Mouse (Mus musculus) common myeloid progenitor, adult 5-6 weeks (primary cell): Measurements from ENCODE around the gene Cenpa. TPM values are rescaled to one million over a fixed set of nuclear protein-coding genes. Genes with fewer than 3 reads are reported as not detected.

Experiments
- ATAC-seq: replicated peaks from 2 replicates; pipeline ENCODE4 v1.8.0; 2016; ENCODE audit warnings: low read depth, mild to moderate bottlenecking, moderate TSS enrichment, inconsistent platforms; ENCODE audit not compliant: poor library complexity, severe bottlenecking
- total RNA-seq: library from RNA; stranded (forward); fragments of 200-1000, 187-1606 nt; gene quantifications from 2 replicates; pipeline ENCODE4 v1.2.3, GENCODE M21; 2017

Cenpa gene
- total RNA-seq, 1 experiment from 2014 or later: 107 TPM

DNA sequence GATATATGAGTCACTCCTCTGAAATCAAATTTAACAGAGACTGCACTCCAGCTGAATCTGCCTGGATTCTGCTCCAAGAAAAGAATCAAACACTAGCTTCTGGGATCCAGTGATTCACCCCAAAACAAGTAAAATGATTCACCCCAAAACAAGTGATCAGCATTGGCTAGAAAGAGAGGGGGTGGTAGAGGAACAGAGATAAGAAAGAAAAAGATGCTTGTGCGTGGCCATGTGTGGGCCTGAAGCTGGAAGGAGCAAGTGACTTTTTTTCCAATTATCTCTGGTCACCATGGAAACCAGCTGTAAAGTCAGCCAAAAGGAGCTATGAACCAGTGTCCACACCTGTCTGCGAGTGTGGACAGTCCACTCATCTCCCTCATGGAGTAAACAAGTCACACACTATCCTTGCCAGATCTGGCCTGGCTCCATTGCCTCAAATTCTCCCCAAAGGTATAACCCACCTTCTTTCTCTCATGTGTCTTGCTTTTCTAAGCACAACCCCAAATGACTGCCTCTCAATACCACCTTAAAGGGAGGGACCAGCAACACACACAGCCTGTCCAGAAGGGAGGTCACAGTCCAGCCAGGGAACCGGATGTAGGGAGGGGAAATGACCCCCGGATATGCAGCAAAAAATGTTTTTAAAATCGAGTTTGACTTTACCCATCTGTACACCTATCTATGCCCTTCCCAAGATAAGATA, 22.9 kb upstream of the Cenpa start:
- ATAC-seq: no peak

DNA sequence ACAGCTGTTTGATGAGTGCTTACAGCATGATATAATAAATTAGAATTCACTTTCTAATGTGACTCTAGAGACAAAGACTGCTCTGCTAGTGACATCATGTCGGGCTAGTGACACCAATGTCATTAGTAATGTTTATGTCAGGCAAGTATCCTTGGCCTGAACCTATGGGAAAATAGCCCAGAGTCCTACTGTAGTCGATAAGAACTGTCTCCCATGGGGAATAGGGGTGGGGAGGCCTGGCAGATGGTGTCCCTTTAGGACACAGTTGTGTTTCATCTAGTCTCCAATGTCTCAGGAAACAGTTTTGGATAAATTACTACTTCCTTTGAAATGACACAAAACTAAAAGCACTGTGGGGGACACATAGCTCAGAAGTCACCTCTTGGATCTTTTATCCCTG, 20.5 kb upstream of the Cenpa start:
- no peak for ATAC-seq

DNA sequence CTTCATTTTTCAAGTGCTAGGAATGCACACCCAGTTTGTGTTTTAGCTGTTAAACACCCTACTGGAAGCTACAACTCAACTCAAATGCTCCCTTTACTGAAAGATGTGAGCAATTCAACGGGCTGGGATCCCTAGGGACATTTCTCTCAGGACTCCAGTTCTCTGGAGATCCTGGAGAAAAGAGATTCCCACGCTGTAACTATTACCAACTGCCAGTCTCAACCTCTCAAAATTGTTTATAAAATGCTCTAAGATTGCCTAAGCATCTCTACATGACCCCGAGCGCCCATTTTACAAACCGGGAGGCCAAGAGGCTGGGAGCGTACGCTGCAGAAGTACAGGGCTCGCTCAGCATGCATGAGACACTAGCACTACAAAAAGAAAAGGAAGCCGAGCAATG, 19.2 kb upstream of the Cenpa start:
- ATAC-seq: no peak

DNA sequence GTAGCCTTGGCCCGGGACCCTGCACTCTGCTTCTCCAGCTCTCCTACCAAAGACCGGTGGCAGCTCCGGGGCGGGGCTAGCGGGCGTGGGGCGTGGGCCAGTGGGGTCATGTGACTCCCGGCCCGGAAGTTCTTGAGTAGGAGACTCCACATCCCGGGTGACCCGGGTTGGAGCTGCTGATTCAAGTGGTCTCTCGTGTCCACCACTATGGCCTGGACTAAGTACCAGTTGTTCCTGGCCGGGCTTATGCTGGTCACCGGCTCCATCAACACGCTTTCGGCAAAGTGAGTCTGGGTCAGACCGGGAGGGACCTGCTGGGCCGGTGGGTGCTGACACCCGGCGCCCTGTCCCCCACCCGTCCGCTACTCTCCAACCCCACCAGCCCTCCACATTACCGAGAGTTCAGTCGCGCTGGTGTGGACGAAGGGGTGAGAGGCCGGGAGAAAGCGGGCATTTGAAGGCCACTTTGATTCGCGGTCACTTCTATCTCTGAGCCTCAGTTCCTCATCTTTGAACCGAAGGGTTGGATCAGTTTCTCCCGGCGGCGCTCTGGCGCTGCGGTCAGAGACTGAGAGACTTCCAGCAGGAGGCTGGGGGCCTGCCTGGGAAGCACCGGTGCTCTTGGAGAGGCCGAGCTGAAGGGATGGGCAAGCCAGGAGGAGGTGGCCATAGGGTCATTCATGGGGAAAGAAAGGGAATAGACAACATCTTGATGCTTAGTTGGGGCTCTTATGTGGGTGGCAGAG, 18.6 kb upstream of the Cenpa start, which contains the start of gene Slc35f6:
TSS of gene Slc35f6 (plus strand) at position 119 of the 746 bp plus-strand sequence.
- peak; percentile 80 for ATAC-seq

DNA sequence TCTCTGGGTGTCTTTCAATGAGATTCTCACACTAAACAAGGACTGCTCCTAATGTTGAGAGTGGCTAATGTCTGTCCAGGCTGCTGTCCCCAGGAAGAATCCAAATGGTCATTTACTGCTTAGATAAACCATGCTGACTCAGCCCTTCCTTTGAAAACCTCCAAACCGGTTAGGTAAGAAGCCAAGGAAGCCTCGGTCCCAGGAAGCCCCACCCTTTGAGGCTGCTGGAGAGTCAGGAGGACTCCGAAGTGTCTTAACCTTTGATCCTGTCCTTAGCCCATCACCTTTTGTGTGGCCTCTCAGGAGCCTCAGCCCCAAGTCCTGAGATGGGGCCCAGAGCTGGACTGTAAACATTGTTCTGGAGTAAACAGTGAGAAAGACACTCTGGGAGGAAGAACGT, 17.0 kb upstream of the Cenpa start:
- ATAC-seq: no peak

DNA sequence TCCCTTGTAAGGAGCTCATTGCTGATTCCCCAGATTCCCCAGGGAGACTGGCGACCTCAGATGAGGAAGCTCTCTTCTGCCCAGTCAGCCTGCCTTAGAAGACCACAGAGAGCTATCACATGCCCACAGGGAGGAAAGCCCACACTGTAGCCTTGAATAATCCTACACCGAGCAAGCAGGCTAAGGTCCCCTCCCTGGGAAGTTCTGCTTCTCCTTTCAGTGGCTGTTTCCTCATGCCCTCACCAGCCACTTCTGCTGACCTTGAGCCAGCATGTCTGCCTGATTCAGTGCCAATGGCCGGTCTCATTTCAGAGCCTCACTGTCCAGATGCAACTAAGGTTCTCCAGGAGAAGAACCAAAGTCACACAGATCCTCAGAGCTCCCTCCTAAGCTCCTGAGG, 15.8 kb upstream of the Cenpa start:
- peak; percentile 67 for ATAC-seq

DNA sequence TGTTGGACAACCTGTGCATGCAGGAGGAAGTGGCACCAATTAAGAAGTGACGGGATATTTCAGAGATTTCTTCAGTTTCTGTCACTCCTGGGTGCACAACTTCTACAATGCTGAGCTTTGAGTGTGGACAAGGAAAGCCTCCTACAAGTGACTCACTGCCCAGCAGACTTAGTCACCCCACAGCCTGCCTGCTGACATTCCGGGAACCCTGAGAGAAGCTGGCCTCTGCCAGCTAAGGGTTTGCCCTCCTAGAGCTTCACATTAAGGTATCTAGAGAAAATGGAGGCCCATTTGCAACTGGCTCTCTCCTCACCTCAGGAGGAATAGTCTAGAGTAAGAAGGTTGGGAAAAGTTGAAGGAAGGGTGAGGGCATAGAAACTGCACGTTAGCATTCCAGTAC, 15.0 kb upstream of the Cenpa start:
- ATAC-seq: no peak

DNA sequence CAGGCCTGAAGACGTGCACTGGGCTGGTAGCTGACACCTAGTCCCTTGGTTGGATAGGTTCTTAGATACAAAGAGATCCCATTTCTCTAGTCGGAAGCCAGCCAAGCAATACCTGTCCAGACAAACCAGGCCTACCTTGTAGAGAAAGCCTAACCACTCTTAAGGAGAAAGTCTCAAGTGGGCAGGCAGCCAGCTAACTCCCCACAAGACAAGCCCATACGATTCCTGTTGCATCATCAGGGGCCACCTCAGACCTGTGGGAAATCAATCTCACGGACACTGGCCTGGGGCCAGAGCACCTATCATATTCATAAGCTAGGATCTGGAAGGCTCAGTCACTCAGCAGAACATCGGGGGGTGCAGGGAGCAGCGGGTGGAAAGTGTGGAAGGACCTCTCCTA, 13.3 kb upstream of the Cenpa start:
- no peak for ATAC-seq

DNA sequence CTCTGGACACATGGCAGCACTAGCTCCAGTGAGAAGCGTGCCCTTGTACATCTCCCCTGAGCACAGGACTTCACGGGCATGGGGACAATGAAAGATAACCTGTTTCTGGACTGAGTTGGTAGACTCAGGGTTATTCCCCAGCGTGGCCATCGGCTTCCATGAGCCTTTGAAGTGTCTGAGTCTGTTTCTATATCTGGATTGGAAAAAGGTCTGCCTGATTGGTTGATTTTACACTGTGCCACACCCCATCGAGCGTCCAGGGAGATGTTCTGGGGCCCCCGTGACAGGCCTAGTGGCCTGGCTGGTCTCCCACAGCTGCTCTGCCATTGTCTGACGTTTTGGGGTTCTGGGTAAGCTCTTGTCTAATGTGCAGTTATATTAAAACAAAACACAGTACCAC, 11.5 kb upstream of the Cenpa start:
- ATAC-seq: no peak

DNA sequence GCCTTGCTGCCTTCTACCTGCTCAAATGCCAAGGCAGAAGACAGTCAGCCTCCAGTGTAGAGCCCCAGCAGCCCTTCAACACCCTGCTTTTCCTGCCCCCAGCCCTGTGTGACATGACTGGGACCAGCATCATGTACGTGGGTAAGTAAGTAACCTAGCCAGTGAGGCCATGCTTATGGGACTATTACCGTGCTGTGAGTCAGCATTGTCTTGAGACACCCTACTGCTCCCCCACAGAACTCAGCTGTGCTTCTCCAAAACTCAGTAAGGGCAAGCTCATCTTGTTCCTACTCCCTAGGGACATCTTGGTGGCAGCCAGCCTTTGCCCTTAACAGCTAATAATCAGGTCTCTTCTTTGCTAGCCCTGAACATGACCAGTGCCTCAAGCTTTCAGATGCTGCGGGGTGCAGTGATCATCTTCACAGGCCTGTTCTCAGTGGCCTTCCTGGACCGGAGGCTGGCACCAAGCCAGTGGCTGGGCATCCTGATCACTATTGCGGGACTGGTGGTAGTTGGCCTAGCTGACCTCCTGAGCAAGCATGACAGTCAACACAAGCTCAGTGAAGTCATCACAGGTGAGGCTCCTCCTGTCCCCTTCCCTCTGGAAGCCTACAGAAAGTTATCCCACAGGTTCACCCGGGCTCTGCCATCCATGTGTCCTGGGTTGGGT, 10.9 kb upstream of the Cenpa start:
- no peak for ATAC-seq

DNA sequence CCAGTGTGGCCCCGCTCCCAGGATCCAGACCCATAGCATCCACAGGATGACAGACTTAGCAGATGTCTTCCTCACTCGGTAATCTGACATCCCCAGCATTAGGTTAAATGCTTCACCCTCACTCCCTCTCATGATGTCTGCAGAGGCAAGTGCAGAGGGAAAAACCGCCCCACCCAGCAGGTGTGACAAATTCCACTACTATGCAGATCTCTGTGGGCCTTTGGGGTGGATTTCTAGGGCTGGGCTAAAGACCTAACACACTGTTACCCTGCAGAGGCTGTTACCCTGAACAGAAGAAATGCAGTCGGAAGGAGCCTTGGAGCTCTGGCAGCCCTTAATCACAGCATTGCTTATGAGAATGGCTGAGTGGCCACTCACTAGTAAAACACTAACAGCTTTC, 7.5 kb upstream of the Cenpa start:
- no peak for ATAC-seq

DNA sequence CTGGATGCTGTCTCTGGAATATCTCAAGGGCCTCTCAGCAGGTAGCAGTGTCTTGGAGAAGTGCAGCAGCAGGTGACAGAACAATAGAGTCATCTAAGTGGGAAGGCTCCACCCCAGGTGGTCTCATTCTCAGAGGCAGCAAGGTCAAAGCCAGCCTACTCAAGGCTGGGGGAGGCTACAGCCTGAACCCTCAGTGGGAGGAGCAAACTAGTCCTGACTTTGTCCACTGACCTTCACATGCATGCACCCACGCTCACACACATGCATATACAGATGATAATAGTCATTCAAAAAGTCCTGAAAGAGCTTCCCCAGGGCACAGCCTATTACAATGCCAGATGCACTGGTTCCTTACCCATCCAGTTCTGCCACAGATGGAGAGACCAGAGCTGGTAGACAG, 6.3 kb upstream of the Cenpa start:
- no peak for ATAC-seq

DNA sequence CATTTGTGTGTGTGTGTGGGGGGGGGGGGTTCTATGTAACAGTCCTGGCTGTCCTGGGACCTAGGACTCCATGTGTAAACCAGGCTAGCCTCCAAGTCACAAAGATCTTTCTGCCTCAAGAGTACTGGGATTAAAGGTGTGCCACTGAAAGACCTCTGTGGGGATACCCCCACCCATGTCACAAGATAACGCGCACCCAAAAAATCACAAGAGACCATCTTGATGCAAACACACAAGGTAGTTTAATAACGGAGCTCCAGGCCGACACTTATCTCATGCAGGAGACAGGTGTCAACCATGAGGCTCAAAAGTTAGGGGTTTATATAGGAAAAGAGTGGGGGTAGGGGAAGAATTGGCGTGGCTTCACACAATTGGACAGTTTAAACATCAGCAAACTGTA, 5.8 kb upstream of the Cenpa start:
- ATAC-seq: no peak

DNA sequence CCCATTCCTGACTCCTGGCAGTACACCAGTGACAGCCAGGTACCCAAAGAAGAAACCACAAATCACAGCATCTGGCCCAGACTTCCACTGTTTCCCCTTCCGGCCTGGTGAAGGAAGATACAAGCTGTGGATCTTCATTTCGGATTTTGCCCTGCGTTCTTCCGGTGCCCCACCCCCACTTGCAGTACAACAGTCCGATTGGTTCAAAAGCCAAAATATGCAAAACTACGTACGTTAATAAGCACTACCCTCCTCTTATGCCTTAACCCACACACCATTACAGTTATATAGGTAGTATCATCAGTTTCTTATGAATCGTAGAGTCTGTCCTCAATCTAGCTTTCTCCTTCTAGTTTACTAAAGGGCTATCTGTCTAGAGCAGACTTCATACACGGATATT, 1.2 kb upstream of the Cenpa start:
- ATAC-seq: no peak

DNA sequence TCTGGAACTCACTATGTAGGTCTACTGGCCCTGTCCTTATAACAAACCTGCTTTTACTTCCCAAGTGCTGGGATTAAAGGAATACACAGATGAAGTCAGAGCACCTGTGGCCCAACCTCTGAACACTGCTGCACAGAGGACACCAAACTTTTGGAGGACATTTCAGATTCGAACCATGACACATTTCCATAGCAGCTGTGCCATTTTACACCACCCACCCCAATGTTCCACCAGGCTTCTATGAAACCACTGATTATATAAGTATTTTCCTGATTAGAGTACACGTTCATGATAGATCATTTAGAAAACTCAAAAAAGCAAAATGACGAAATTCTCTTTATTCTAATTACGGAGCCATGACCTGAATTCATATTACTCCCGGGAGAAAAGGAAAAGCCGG, 609 bp upstream of the Cenpa start:
- no peak for ATAC-seq

DNA sequence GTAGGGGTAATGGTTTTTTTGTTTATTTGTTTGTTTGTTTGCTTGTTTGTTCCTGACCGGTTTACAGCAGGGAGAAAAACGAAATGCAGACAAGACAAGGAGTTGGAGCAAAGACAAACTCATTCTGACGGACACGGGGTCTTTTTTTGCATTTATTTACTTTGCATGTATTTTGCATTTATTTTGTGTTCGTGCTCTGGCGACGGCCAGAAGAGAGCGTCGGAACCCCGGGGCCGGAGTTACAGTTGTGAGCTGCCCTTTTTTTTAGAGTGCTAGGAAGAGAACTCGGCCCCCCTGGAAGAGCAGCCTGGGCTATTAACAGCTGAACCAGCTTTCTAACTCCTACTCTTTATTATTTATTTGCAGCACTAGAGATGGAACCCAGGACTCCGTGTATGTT, 638 bp downstream of the Cenpa start:
- ATAC-seq: no peak

DNA sequence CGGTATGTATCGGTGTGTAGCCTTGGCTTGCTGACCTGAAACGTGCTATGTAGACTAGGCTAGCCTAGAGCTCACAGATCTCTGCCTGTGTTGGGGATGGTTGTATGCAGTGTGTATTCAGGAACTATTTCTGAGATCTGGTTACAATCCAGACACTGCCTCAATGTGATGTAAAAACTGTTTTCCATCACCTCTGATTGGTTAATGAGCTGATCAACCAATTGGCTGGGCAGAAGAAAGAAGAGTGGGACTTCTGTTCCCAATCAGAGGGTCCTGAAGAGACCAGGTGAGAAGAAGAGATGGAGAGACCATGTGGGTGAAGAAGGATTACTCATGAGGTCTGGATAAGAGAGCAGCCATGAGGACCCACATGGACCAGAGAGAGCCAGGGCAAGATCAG, 1.1 kb downstream of the Cenpa start:
- no peak for ATAC-seq

DNA sequence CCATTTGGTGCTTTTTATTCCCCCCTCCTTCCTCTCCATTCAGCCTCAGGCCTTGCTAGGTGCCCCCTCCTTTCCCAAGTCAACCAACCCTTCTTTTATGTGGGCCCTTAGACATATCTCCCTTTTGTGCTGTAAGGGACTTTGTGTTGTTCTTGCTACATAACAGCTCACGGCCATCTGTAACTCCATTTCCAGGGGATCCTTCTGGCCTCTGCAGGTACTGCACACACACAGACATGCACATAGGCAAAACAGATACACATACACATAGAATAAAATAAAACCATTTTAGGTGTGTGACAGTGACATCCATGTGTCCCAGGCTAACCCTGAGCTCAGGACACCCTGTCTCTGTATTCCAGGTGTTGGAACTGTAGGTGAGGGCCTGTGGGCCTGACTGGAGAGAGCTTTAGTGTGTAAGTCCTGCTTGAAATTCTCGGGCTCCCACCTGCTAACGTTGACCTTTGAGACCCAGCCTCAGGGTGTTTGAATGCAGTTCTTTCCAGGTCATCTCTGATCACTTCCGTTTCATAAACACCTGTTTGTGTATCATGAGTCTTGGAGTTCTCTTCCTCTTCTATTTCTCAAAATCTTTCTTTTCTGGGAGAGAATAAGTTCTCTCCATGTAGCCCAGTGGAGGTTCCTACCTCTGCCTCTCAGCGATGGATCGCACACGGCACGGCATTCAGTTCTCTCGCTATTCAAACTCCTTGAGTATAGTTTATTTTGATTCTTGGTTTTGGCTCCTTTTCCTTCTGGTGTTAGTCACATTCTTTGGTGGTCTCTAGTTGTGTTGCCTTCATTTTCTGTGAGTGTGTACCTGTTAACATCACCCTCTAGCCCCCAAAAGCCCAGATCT, 2.3 kb downstream of the Cenpa start:
- ATAC-seq: no peak

DNA sequence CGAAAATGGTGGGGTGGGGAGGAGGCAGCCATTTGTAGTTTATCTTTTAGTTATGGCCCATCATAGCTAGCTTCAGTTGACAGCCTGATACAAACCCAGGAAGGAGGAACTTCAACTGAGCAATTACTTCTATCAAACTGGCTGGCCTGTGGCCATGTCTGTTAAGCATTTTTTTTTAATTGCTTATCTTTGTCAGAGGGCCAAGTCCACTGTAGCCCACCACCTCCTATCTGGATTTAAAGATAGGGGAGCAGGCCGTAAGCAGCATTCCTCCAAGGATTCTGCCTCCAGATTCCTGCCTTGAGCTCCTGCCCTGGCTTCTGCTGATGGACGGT, 2.9 kb downstream of the Cenpa start:
- no peak for ATAC-seq

DNA sequence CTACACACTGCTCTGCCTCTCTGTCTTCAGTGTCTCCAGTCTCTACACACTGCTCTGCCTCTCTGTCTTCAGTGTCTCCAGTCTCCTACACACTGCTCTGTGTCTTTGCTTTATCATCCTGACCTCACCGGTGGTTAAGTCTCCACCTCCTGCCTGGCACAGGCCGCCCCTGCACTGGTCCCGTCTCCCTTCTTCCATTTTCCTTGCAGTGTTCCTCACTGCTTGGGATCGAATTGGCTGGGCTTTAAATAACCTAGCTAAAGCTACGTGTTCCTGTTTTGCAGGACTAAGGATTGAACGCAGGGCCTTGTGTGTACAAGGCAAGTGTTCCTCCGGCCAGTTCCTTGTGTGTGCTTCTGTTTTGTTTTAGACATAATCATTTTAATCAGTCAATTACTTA, 3.5 kb downstream of the Cenpa start:
- no peak for ATAC-seq

DNA sequence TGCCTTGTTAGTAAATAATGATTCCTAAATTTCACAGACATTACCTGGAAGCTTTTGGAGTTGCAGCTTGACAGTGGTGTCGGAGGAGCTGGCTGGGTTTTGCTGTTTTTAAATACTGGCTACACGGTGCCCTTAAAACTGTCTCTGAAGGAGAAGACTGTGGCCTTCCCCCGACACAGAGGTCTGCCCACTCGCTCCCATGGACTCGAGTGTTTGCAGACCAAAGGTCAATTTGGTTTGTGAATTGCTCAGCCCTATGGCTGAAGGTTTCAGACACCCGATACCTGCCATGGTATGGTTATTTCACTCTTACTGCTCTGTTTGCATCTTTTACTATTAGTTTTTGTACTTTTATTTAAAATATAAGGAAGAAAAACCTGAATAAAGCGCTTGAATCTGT, 7.4 kb downstream of the Cenpa start:
- ATAC-seq: no peak
